Mouse (Mus musculus) hindlimb bud, embryonic 11.5 days (tissue): ENCODE results near the gene Lrrk1.
"Not testable (repeated sequence)": the region's sequence is repeated elsewhere in the genome, so short reads cannot be mapped to it uniquely, and the experiment has no call there.

ENCODE experiments used
- DNase-seq: peaks from one replicate; pipeline ENCODE4 v3.0.0-alpha.2; 2012; ENCODE audit warnings: low read depth, low spot score; ENCODE audit errors: extremely low spot score

Lrrk1 gene

DNA sequence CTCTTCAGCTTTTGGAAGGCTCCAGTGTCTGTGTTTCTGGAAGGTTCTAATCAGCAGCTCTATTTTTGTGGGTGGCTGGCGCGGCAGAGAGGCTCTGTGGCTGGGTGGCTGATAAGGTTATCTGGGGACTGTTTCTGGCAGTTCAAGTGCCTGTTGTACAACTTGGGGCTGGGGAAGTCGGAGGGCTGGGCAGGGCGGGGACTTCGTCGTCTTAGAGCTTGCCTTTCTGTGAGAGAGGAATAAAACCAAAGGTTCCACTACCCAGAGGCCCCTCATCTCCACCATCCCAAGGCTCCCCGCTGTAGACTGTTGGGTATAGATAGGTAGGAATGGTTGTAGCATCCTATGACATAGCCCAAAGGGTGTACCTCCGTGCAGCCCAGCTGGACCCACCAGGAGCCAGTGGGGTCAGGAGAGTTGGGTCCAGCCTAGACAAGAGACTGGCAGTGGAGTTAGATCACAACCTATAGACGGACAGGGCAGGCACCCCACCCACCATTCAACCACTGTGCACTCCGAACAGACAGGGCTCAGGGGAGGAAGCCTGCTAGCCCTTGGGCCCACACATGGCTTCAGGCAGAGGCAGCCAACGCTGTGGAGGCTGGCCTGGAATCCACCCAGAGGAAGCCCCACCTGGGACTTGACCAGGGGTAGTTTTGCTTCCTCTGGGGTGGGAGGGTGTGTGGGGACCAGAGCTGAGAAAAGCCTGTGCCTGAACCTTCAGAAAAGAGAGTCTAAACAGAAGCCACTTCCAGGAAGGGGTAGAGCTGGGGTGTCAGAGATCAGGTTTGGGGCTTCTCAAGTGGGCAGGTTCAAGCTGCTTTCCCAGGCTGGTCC is 191.3 kb downstream of the Lrrk1 start:
- DNase-seq, result no peak

GRCm38 (mm10) chr7:66195881-66196280 is 192.3 kb downstream of the Lrrk1 start:
- DNase-seq, result no peak

DNA sequence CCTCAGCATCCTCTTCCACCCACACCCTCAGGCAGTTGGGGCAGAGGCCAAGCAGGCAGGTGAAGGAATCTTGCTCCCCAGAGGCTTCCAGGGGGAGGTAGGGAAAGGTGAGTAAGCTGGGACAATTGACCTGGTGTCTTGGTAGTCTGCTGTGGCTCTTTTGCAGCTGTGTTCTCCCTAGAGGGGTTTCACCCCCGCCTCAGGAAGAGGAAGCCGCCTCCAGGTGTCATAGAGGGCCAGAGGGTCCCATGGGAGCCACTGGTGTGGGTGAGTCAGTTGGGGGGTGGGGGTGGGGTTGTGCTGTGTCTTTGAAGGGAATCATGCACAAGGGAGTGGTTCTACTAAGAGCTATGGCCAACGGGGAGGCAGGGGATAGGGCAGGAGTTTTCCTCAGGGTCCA is 193.6 kb downstream of the Lrrk1 start:
- no peak for DNase-seq

GRCm38 (mm10) chr7:66190385-66190784 is 197.8 kb downstream of the Lrrk1 start:
- DNase-seq, result not testable (repeated sequence)

DNA sequence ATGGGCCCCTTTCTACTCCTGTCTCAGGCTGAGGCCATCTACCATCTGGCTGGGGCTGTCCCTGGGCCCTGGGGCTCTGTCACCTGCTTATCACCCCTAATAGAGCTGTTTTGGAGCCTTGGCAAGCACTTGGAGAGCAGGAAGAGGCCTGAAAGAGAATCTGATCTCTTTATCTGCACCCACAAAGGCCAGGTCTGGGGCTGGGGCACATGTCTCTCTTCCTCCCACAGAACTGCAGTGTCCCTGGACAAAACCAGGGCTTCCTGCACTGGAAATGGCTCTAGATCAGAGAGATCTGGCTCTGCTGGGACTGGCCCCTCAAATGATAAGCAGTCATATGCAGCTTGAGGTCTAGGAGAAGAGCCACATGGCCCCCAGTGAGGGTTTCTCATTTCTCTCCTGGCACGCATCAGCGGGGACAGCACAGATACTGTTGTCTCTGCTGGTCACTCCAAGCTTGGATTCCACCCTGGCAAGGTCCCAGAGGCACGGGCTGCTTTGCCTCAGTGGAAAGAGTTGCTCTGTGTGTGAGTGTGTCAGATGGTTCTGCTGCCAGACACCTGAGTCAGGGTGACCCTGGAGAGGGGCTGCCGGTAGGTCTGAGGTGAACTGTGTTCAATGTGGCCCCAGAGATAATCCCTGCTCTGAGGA is 200.4 kb downstream of the Lrrk1 start:
- no peak for DNase-seq

GRCm38 (mm10) chr7:66185370-66185769 is 202.8 kb downstream of the Lrrk1 start:
- no peak for DNase-seq

DNA sequence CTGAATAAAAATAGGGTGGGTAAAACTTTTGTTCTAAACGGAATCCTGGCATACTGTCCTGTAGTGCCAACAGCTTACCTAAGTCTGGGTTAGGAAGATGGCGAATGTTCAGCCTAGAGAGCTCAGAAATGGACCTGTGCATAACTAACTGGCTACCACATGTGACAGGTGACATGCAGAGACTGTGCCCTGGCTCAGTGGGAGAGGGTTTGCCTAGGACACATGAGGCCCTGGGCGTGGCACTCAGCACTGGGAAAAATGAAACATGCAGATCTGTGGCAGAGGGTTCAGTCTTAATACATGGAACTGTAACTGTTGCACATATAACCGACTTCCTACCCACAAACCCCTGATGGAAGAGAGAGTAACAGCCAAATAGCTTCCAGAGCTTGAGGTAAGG is 204.1 kb downstream of the Lrrk1 start:
- no peak for DNase-seq

DNA sequence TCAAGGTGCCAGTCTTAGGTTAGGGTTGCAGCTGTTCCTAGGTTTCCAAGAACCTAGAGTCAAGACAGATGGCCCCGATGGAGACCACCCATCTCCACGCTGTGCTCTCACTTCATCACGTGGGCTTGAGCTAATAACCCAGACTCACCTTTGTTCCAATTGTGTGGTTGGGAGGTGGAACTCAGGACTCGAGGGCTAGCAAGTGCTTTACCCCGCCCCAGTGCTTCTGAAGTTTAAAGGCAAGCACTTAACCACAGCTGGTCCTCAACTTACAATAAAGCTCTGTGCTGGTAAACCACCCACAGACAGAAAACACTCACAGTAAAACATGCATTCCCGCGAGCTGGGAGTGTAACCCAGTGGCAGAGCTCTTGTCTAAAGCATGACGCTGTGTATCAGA is 204.7 kb downstream of the Lrrk1 start:
- DNase-seq, result no peak

DNA sequence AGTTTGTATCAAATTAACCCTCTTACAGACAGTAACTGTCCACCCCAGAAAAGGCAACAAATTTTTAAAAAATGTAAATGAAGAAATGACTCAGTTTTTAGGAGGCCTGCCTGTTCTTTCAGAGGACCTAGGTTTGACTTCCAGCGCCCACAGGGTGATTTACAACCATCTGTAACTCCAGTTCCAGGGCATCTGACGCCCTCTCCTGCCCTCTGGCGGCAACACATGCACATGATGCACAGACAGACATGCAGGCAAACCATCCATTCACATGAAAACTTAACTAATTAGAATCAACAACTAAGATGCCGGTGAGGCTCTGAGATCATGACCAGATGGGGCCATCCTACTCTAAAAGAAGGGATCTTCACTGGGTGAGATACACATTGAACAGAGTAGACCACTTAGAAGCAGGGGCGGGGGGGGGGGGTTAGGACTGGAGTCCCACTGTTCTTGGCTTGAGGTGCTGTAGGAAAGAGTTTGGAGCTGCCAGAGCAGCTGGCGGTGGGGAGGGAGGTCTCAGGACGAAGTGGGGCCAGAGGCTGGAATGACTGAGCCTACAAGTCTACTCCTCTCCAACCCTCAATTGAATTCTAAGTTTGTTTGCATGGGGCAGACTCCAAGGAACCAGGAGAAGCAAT is 206.0 kb downstream of the Lrrk1 start:
- DNase-seq, result no peak

GRCm38 (mm10) chr7:66180711-66181365 is 207.3 kb downstream of the Lrrk1 start:
- DNase-seq, result no peak

- no peak for DNase-seq
Measured at GRCm38 (mm10) chr7:66180260-66180659, 207.9 kb downstream of the Lrrk1 start.

DNA sequence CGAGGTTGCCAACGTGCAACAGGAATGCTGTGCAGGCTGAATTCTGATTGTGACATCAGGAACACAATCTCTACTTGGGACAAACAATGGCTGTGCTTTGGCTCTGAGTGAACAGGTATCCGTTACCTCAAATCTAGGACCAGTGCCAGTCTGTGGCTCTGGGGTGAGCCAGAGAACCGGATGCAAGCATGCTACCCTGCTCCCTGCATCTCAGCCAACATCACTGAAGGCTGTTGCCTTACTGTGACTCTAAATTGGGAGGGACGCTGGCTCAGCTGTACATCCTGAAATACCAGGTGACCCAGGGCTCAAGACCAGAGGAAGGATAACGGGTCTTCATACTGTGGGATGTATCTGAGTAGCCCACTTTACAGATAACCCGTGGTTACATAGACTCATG is 208.4 kb downstream of the Lrrk1 start:
- DNase-seq, result no peak

GRCm38 (mm10) chr7:66179120-66179581 is 209.0 kb downstream of the Lrrk1 start:
- no peak for DNase-seq

DNA sequence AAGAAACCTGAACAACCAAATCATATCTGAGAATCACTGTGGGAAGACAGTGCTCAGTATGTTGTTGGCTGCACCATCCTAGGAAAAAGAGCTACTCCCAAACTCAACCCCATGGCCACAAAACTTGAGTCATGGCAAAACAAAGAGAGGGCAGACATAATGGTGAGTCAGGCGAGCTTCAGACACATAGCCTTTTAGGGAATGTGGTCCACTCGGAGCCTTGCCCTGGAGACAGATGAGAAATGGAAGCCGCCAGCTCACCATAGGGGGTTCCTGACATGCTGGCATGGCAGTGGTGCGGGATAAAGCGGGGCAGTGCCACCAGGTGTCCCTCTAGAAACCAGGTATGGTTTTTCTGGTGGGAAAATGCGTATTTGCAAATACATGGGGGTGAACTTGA is 210.0 kb downstream of the Lrrk1 start:
- no peak for DNase-seq

DNA sequence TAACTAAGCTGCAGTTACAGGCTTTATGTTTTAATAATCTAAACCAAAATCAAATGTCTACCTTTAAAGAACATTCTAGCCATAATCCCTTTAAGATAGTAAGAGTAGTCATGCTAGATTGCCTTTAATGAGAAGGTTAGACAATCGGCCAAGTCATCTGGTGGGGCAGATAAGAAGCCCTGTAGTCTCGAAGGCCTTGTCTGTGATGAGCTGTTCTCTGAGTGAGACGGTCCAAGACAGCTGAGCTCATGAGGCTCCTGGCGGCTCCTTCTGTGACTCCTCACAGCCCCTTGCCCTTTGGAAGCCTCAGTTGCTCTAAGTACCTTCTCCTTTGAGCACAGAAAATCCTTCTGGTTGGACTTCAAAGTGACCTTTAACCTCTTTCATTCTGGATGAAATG is 211.2 kb downstream of the Lrrk1 start:
- DNase-seq, result no peak
